Mouse (Mus musculus) spleen, postnatal 36 days (tissue): ENCODE results near the gene Mbnl1.
A peak's percentile ranks its signal among the peaks of the same experiment; 100 is the strongest.
"Not testable (repeated sequence)": the region's sequence is repeated elsewhere in the genome, so short reads cannot be mapped to it uniquely, and the experiment has no call there.

Experiments used
- DNase-seq, 2 experiments: peaks; one replicate each; pipeline ENCODE4 v3.0.0; 2022; ENCODE audit warnings: low spot score in 2 of 2, mixed read lengths in 1 of 2

Mbnl1 gene

DNA sequence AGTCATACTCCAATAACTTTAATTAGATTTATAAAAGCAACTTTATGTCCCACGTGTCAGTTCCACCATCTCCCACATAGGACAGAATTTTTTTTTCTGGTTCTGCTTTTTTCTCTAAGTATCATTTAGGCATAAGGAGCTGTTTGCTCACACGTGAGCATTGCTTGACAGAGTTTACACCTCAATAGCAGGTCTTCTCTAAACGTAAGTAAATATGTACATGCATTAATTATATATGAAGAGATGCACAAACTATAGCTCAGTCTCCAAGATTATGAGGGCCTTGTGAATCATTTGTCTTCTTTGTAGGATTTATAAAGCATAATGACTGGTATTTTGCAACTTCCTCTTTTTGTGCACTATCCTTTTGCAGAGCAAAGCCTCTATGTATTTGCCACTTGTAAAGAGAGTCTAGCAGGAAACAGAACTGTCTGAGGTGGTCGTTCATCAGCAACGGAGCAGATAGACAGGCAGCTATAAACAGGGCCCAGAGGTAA lies at the start of gene Mbnl1:
TSS of gene Mbnl1 (plus strand) at position 150 of the 497 bp plus-strand sequence.
- DNase-seq, result peak; percentile 64 to 76

DNA sequence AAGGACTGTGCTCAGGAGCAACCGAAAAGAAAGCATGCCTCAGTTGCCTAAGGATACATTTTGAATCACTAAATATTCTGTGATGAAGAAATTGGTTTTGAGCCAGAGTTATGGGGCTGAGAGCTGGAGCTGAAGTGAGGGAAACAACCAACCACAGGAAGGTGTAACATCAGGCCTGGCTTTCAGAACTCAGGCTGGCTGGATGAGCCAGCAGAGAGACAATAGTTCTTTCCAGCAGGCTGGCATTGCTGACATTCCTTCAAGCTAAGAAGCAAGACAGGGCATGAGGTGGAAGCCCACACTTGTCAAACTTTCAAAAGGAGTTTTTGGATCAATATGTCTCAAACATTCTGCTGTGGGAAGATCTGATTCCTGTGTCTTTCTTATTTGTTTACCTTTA lies 48.5 kb upstream of the Mbnl1 start:
- DNase-seq, result no peak

DNA sequence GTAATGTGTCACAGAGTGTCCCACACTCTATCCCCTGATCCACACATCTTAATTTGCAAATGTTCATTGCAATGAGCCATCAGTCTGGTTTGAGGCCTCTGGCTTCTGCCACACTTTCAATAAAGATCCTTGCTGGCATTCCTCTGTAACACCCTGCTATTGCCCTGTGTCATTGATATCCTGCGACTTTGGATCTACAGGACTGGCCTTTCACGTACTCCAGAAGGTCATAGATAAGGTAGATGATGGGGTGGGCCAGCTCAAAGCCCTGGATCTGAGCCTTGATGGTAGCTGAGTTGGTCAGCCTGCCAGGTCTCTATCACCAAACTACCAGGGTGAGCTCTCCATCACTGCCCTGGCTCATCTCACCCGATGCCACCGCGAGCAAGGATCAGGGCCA lies 43.6 kb upstream of the Mbnl1 start:
- DNase-seq, result no peak

DNA sequence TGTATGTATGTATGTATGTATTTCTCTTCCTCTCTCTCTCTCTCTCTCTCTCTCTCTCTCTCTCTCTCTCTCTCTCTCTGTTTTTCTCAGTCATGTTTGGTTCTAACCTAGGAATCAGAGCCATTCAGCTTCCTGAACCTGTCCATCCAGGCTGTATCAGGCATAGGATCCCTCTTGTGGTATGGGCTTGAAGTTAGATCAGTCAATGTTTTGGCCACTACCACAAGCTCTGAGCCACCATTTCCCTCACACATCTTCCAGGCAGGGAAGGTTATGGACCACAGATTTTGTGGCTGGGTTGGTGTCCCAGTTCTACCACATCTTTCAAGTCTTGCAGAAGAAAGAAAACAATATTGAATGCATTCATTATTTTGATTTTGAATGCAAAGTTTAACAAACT lies 35.4 kb upstream of the Mbnl1 start:
- DNase-seq, result no peak

DNA sequence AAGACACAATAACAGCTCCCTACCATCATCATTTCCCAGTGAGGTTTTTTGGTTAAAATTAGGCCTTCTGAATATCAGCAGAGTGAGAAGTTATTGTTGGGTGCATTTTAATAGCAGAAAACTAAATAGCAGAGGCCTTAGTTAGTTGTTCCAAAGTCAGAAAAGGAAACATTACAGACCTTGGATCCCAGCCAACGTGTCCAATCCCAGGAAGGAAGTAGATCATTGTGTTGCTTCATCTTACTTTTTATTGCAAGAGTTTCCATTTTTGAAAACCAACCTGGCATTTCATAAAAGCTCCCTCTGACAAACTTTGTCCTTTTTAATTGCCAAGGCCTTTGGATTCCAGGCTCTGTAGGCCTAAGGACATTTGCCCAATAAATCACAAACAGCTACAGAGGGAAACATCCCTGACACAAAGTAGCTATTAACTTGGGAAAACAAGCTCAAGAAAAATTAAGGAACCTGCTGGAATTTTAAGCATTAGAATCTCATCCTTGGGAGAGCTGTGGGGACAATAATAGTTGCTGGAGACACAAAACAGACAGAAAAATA lies 34.9 kb upstream of the Mbnl1 start:
- DNase-seq, result no peak

DNA sequence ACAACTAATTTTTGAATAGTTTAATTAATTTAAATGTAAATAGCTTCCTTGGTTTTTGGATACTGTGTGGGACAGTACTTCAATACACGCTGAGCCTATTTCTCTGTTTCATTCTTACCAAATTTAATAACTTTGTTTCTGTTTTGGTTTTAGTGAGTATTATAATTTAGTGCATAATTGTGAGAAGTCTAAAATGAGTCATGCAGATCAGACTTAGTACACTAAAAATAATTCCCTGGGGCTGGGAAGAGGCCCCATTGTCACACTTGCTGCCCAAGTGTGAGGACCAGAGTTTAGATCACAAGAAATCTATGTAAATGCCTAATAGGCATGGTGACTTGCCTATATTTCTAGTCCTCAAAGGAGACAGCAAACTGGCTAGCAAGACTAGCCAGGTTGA lies 33.9 kb upstream of the Mbnl1 start:
- no peak for DNase-seq

DNA sequence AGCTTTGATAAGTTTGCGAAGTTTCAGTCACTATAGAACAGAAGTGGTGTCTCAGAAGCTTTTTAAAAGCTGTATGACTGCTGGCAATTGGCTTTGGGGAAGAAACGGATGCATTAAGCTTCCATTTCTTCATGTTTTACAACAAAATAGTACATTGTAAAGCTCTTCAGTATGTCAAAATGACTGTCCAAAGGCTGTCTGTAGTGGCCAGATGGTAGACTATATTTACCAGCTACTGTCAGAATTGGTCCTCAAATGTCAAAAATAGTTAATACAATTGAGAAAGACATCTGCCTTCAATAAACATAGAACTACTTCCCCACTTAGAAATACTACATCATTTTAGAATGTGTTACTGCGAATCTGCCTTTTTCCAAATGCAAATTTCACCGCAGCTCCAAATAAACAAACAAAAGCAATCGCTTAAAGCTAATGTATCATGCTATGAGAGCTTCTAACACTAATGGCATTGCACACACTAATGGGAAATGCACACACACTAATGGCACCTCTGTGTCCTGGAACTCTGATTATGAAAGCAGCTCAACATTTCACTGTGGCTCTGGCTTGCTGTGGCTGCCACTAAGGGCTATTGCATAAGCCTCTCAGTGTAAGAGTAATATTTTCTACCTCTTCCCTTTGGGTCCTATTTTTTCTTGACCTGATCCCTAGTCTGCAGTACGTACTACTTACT lies 10.7 kb upstream of the Mbnl1 start:
- no peak for DNase-seq

DNA sequence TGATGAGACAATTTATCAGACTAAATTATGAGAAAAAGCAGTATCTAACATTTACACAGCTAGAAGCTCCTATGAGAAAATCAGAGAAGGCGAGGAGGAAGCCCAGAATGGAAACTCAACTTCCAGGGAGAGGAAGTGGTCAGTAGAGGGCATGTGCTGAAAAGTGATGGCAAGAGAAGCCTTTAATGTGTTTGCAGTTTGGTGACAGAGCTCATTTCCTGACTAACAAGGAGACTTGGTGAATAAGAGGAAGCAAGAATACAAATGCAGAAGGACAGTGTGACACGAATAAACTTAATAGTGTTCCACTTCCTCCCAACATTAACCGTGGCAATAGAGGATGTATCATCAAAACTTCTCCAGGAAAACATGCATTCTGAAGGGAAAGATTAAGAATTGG lies 4.0 kb upstream of the Mbnl1 start:
- not testable (repeated sequence) for DNase-seq

DNA sequence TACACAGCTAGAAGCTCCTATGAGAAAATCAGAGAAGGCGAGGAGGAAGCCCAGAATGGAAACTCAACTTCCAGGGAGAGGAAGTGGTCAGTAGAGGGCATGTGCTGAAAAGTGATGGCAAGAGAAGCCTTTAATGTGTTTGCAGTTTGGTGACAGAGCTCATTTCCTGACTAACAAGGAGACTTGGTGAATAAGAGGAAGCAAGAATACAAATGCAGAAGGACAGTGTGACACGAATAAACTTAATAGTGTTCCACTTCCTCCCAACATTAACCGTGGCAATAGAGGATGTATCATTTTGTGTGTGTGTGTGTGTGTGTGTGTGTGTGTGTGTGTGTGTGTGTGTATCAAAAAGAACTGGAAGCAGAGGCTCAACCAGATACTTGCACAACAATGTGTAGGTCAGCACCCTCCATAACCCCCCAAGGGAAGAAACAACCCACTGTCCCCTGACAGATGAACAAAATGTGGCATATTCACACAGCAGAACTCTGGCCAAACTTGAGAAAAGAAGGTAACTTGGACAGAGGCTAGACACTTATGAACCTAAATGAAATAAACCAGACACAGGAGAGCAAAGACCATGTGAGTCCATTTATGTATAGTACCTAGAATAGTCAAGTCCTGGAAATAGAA lies 3.3 kb upstream of the Mbnl1 start:
- DNase-seq, result peak; percentile 38 to 70

DNA sequence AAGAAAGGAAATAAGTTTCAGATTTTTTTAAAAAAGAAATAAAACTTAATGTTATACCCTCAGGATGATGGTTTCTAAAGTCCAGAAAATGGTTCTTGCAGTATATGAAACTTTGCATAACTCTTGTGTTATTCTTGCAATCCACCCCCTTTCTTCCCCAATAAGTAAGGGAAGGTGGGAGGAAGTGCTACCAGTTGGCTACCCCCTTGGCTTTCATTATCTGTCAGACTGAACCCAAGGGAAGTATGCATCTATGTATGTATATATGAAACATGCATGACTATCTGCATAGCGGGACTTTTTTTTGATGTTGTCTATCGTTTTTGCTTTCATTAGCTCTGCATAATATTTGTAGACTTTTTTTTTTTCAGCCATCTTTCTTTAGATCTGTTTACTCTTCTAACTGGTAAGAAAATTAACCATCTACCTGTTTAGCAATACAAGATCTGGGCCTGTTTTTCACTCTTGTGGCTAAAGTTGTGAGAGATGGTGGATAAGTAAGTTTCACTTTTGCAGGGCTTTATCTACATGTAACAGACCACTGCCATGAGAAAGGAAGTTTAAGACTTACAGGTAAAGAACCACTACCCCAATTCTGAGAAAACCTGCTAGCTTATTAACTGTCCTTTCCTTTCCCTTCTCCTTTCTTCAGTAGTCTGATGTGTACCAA lies 484 bp upstream of the Mbnl1 start:
- peak; percentile 32 to 48 for DNase-seq

DNA sequence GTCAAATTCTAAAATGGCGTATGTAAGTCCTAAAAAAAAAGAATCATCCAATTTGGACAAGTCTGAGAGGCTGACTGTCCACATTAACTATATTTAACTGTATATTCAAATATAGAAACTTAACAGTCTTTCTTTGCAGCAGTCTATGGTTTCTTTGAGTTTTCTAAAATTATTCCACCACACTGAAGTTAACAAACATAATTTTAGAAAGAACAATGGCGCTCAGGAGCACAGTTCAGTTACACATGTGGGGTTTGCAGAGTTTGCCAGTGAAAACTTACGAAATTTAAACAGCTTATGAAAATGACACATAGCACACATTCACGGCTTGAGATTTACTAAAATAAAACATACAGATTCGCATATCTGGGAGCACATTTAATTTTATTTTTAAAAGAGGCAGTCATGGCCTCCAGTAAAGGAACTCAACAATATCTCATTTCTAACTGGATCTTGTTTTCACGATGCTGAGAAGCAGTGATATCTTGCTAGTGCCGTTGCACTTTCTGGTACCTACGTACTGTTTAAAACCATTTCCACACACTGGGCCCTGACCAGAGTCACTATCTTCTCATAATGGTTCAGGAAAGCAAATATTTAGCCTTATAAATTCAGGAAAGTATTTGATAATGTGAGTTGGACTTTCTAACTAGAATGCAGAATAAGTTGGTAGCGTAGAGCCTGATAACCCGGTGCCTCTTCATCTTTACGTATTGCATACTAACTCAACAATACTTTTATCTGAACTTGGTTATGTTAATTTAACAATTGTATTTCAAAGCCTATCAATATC lies 1.4 kb downstream of the Mbnl1 start:
- DNase-seq, result no peak

DNA sequence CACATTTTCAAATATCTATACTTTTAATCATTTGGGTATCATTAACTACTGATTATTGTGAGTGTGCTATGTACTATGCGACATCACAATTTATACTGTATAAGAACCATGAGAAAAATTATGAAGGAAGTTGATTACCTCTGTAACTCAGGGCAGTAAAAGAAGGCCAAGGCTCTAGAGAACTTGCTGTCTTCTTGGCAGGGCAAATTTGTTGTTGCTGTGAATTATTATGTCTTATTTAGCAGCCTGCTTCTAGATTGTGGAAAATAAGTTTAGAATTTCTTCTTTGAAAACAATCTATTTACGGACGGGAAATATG lies 2.0 kb downstream of the Mbnl1 start:
- no peak for DNase-seq

DNA sequence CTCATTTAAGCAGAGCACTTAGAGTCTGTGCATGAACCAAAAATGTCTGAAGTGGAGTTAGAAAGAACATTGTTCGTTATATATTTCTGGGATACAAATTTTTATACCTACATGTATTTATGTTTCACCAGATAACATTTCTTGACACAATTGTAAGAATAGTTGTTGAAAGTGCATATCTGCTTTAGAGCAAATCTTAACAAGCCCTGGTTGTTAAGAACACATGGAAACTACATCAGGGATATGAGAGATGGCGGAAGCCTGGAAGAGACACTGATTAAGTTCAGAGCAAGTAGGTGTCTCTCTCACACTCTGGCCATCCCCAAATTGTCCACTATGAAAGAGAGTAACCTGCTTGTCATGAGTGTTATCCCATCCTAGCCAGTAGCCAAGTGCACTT lies 2.4 kb downstream of the Mbnl1 start:
- no peak for DNase-seq

DNA sequence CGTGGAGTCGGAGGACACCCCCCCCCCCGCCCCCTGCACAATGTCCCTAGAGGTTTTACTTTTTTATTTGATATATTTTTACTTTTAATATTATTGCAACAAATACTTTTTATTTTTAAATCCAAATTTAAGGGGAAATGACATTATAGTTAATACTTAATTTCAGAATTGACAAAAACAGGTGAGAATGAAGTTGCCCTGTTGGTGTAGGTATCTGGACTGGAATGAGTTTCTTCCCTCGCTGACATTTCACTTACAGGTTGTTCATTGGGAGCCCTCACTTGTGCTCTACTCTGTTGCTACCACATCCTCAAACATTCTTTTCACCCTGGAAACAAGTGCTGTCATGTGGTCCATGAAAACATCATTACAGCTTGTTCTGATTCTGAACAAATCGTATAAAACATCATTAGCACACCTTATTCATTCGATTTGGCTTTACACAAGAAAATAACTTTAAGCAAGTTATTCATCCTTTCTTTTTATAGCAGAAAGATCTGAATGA lies 4.2 kb downstream of the Mbnl1 start:
- DNase-seq, result no peak

DNA sequence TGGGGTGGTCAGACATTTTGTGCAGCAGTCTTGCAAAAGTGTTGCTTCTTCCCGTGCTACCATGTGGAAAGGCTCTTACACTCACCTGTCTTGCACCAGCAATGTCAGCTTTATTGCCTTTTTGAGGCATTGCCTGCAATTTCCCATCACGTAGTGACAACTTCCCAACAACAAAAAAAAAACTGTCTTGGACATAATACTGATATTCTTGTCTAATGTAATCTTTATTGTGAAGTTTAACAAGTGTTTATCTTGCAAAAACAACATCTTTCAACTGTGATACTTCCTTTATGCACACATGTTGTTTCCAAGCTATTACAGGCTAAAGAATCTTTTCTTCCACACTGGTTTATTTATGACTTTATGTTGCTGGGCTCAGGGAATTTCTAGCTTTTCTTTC lies 5.8 kb downstream of the Mbnl1 start:
- DNase-seq, result no peak

DNA sequence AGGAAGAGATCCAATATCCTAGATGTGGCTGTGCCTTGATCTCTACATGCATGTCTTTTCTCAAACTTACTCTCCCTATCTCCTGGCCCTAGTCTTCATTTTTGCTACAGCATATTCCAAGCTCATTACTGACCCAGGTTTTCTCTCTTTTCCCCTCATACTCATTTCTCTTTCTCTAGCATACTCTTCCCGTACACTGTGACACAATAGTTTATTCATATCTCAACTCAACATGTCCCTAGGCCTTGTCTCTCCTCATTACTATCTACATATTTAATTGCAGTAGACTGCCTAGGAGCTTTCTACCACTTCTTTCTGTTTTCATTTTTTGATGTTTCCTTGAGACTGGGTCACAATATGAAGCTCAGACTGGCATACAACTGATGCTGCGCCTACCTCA lies 8.1 kb downstream of the Mbnl1 start:
- DNase-seq, result no peak

DNA sequence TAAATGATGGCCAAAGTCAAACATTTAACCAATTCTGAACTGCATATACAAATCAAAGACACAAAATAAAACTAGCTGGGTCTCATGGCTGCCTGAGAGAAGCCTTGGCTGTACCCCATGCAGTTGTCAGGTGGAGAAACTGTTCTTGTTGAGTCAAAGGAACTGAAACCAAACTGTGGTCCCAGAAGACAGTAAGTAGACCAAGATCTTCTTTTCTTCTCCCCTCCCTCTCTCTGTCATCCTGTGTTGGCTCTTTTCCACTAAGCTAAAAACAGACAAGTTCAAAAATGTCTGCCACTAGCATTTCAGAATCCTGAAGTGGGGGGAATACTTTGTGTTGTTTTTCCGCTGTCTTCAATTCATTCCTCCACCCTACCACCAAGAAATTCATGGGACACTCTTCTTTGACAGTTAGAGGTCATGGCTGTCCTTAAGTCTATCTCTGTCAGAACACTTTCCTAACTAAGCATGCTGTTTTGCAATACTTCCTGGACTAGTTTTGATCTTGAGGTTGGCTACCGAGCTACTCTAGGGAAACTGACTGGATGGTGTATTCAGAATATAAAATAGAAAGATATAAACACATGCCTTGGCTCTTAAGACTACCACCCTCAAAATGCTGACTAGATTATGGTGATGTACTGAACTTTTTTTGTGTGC lies 9.2 kb downstream of the Mbnl1 start:
- DNase-seq, result peak; percentile 75 to 79

DNA sequence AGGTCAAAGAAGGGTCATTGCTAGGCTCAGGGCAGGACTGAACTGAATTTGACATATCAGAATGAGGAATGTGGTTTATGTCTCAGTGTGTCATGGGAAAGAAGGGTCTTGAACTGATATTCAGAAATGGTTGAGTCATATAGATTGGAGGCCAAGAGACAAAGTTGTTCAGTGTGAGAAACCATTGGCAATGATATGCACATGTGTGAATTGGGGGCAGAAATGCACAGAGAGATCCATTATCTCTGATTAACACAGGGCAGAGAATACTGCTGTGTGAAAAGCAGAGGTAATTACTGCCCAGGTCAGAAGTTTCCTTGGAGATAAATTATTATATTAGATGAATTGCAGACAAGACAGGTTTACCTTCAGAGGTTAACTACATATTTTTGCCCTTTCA lies 10.7 kb downstream of the Mbnl1 start:
- no peak for DNase-seq

DNA sequence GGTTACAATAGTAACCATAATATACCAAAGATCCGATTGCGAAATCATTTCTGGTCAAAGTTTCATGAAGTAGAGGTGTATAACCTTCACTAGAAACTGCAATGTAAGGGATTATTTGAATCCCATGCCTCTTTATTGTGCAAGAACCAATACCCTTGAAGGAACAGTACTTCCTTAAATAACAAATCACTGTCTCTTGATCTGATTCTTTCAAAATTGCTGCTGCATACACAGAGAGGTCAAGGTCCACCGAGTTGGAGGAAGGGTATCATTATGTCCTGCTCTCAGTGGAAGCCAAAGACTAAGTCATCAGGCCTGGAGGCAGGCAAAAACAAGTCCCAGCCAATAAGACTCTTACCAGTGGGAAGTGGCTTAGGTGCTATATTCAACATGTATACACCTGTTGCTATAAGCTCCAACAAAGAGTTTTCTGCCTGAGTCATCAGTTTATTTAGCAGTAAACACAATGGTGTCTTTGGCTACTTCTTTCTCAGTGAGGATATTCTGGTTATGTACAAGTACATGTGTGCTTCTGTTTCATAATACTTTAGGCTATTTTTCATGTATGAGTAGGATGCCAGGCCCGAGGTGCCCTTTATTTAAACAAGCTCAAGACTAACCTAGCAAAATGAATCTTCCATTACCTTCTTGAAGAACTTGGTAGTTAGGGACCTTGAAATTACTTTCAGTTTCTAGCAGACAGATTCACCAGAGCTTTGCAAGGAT lies 13.5 kb downstream of the Mbnl1 start:
- no peak for DNase-seq

DNA sequence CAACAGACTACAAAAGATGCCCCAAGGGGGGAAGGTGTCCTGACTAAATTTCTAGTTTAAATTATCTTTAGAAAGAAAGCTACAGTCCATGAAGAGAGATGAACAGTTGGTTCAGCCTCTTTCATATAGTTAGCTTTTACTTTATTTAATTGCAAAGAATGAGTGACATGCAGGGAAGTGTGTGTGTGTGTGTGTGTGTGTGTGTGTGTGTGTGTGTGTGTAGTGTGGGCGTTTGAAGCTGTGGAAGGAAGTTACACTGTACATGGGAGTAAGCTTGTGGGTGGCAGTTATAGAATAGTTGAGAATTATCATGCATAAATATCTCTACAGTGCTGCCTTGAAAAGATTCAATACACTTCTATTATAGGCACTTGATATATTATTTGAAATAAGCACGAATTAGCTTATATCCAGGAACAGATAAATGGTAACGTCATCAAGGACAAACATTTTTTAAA lies 14.1 kb downstream of the Mbnl1 start:
- DNase-seq, result no peak

DNA sequence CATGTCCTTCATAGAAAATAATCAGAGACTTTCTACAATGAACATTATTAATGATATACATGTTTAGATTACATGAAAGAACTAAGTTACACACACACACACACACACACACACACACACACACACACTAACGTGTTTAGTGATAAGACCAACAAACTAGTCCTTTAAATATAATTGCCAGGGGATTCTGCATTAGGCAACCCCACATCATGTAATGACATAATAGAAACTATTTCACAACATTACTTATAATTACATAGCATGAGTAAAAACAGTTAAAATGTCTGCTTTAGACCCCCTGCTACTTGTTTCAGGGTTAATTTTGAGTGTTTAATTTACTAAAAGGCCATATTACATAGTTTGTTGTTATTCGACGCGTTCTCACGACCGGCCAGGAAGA lies 16.9 kb downstream of the Mbnl1 start:
- no peak for DNase-seq
